Mouse (Mus musculus) G1E (cell line): ENCODE data around the gene E2f4.

ENCODE experiments used
- CTCF ChIP-seq: IDR thresholded peaks from 2 replicates; pipeline ENCODE4 v1.5.1; 2012; ENCODE audit warnings: low read depth, low read length, inconsistent platforms, mixed read lengths
- POLR2AphosphoS5 ChIP-seq: IDR thresholded peaks from 2 replicates; pipeline ENCODE4 v1.6.1; 2012; ENCODE audit warnings: low read depth, low read length, inconsistent platforms; ENCODE audit not compliant: insufficient replicate concordance

GRCm38 (mm10) chr8:105304325-105305210 lies 7.1 kb downstream of the E2f4 start:
- no peak for TF ChIP-seq CTCF
- no peak for TF ChIP-seq POLR2AphosphoS5
